Mouse (Mus musculus) brain, embryonic 14.5 days (tissue): ENCODE measurements around the gene Xpnpep3. TPM values are rescaled to one million over a fixed set of nuclear protein-coding genes. Genes with fewer than 3 reads are reported as not detected.

Experiments
- DNase-seq: peaks from one replicate; pipeline ENCODE4 v3.0.0-alpha.2; 2011; ENCODE audit warnings: low read depth
- CTCF ChIP-seq: fragments of 200-500 bp; IDR thresholded peaks from 2 replicates; pipeline ENCODE4 v1.5.1; 2012; ENCODE audit warnings: inconsistent platforms, mild to moderate bottlenecking, moderate library complexity, borderline replicate concordance; ENCODE audit not compliant: insufficient read depth, insufficient read length; ENCODE audit errors: extremely low read depth
- POLR2A ChIP-seq: fragments of 200-500 bp; IDR thresholded peaks from 2 replicates; pipeline ENCODE4 v1.6.1; 2012; ENCODE audit warnings: mild to moderate bottlenecking, inconsistent platforms, borderline replicate concordance; ENCODE audit not compliant: poor library complexity, insufficient read depth, insufficient read length, severe bottlenecking; ENCODE audit errors: extremely low read depth
- polyA plus RNA-seq: library from polyadenylated mRNA; depleted of rRNA; stranded (reverse); fragments of >200 nt; gene quantifications from 2 replicates; pipeline ENCODE4 v1.2.3, GENCODE M21; 2012

The Xpnpep3 gene
- polyA plus RNA-seq, 1 experiment: 9.8 TPM

DNA sequence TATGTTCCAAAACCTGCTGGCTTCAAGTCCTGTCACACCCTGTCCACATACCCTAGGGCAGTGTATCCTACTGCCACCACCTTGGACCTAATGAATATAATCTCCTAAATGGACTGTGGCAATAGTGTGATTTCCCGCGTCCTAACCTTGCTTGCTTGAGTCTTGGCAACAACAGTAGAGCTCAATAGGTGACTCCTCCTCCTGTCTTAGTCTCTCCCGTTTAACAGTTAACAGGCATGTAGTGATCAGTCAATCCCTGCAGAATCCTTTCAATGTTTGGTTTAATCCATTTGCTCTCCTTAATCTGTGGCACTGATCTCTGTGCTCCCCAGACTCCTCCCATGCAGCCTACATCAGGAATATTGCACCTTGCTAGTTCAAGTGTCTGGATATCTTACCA, 5.1 kb downstream of the Xpnpep3 start:
- no peak for DNase-seq
- TF ChIP-seq CTCF (no peak), POLR2A (no peak)

DNA sequence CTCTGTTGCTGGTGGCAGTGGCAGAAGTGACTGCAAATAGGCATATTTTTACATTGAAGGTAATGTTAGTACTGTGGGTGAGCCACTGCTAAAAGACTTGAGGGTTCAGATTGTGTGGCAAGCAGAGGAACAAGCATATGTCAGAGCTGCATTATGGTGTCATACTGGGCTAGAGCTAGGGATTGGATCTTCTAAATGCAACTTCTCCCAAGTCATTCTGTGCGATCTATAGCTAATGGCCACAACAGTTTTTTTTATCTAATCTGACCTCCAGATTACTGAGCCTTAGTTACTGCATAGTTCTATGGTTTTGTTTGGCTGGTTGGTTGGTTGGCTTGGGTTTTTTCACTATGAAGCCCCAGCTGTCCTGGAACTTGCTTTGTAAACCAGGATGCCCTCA, 8.3 kb downstream of the Xpnpep3 start, which contains the start of gene Dnajb7:
Dnajb7 (minus strand) TSS at position 101 of the 400 bp plus-strand sequence.
- DNase-seq: no peak
- no peak for TF ChIP-seq POLR2A
- no peak for TF ChIP-seq CTCF

GRCm38 (mm10) chr15:81416763-81417310, 16.9 kb downstream of the Xpnpep3 start:
- DNase-seq: peak; percentile 69

DNA sequence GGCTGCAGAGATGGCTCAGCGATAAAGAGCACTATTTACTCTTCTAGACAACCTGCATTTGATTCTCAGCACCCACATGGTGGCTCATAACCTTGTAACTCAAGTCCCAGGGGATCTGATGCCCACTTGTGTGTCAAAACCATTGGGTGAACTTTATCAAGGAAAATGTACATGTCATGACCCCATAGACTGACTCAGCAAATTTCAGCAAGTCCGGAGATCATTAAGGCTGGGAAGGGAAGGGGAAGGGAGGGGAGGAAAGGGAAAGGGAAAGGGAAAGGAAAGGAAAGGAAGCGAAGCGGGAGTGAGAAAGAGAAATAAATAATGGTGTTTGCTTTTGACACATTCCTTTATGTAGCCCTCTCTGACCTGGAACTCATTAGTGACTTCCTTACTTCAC, 18.1 kb downstream of the Xpnpep3 start:
- TF ChIP-seq CTCF (no peak), POLR2A (no peak)
- DNase-seq: no peak

- peak; percentile 71 for DNase-seq
Measured at GRCm38 (mm10) chr15:81421454-81421853, 21.5 kb downstream of the Xpnpep3 start.

GRCm38 (mm10) chr15:81422156-81422681, 22.3 kb downstream of the Xpnpep3 start:
- DNase-seq: peak; percentile 52
- TF ChIP-seq POLR2A (no peak), CTCF (no peak)

More at GRCm38 (mm10) chr15:81421454-81421853, 21.5 kb downstream of the Xpnpep3 start:
- TF ChIP-seq POLR2A: no peak
- TF ChIP-seq CTCF: no peak

- no peak for DNase-seq
- TF ChIP-seq CTCF: no peak
- no peak for TF ChIP-seq POLR2A
Measured at GRCm38 (mm10) chr15:81425311-81425710, 25.4 kb downstream of the Xpnpep3 start.

DNA sequence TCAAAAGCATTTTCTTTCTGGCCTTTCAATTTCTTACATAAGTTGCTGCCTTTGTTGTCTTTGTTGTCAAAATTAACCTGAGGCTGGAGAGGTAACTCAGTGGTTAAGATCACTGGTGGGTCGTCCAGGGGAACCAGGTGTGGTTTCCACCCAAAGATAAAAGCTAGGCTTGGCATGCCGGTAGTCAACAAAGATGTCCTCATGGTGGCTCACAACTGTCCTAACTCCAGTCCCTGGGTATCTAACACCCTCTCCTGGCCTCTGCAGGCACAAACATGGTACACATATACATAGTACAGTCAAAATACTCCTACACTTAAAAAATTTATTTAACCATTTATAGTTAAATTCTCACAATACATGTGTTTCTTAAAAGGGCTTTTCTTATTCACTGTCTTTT, 28.0 kb downstream of the Xpnpep3 start:
- no peak for DNase-seq
- no peak for TF ChIP-seq POLR2A
- TF ChIP-seq CTCF: no peak

DNA sequence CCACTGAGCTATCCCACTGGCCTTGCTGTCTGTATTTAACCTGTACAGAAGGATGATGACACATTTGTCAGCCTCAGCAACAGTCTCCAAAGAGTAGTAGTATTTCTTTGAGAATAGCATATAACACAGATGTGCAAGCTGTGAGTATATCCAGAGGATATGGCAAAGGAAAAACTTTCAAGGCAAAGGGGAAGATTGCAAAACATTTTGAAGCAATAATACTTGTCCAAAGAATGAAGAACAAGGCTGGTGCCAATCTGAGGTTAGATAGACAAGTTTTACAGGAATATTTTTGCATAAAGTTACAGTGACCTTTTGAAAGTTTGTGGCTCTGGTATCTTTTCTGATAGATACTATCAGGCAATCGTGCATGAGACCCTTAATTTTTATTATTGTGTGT, 31.3 kb downstream of the Xpnpep3 start:
- no peak for TF ChIP-seq POLR2A
- no peak for TF ChIP-seq CTCF
- DNase-seq: no peak

- TF ChIP-seq POLR2A (no peak), CTCF (no peak)
- DNase-seq: no peak
Measured at GRCm38 (mm10) chr15:81438345-81438744, 38.4 kb downstream of the Xpnpep3 start.

DNA sequence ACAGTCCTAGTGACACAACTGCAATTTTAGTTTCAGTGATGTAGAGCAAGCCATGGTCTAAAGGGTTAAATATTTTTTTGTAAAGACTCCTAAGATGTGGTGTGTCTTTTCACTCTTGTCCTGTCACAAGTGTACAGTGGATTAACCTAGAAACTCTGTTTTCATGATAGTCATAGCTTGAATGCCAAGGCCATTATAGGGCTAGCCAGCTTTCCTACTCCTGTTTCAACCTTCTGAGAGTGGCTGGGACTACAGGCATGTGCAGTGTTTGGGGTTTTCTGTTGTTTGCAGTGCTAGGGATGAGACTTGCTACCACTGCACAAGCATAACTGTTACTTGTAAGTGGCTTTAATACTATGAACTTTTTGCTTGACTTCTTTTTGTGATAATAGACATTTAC, 39.3 kb downstream of the Xpnpep3 start:
- TF ChIP-seq POLR2A (no peak), CTCF (no peak)
- DNase-seq: no peak

DNA sequence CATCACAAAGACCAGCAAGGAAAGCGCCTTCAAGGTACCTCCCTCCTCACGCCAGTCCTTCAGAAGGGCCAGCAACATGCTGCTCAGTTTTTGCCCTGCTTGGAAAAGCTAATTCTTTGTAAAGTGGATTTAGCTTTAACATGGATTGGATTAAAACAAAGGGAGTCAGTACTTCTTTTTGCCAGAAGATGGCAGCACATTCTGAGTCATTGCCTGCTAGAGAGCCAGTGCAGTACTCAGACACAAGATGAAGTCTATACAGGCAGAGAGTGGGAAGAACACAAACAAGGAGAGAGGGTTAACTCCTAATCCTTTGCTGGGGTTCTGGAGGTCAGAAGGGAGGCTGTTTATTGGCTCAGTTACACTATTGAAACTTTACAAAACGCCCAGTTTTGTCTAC, 48.5 kb downstream of the Xpnpep3 start:
- DNase-seq: peak; percentile 88
- no peak for TF ChIP-seq POLR2A
- peak; percentile 69; the same call in 1 of the 2 replicates for TF ChIP-seq CTCF

- no peak for DNase-seq
- no peak for TF ChIP-seq POLR2A
- no peak for TF ChIP-seq CTCF
Measured at GRCm38 (mm10) chr15:81461523-81461922, 61.6 kb downstream of the Xpnpep3 start.
